Mouse (Mus musculus) brain, embryonic 14.5 days (tissue): ENCODE measurements at regions not wholly inside any gene's neighbourhood (a gene's known extent, or its start where the extent isn't known, plus 50 kb on each side); places are given as distances from the start of the nearest gene placed in this dataset.

Experiments used
- CTCF ChIP-seq: fragments of 200-500 bp; IDR thresholded peaks from 2 replicates; pipeline ENCODE4 v1.5.1; 2012; ENCODE audit warnings: inconsistent platforms, mild to moderate bottlenecking, moderate library complexity, borderline replicate concordance; ENCODE audit not compliant: insufficient read depth, insufficient read length; ENCODE audit errors: extremely low read depth
- POLR2A ChIP-seq: fragments of 200-500 bp; IDR thresholded peaks from 2 replicates; pipeline ENCODE4 v1.6.1; 2012; ENCODE audit warnings: mild to moderate bottlenecking, inconsistent platforms, borderline replicate concordance; ENCODE audit not compliant: poor library complexity, insufficient read depth, insufficient read length, severe bottlenecking; ENCODE audit errors: extremely low read depth

GRCm38 (mm10) chr11:18371304-18371703, 417.6 kb upstream of the Etaa1 start:
- no peak for TF ChIP-seq CTCF
- TF ChIP-seq POLR2A, result no peak
